Mouse (Mus musculus): ENCODE results near the gene Aqp9.

DNA sequence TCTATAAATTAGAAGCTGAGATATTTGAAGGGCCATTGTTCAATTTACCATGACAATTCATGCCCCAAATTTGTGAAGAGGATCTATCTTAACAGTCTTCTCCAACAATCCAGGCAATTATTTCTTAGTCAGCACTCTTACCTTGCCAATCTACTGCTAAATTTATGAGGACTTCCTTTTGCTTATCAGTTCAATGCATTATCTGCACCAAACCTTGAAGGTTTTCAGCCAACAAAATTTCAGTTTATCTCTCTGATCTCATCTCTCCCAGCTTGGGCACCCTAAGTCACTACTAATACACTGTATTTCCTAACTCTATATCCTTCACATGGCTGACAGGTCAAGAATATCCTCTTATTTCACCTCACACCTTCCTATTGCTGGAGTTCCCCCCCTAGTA is 16.8 kb upstream of the Aqp9 start:
- TF ChIP-seq CTCF (conservative IDR thresholded peaks at IDR 0.05; ENCODE audit: low read length): no peak
- TF ChIP-seq POU5F1 (IDR thresholded peaks at IDR 0.05; ENCODE audit: borderline replicate concordance, low read length): no peak
- no peak for TF ChIP-seq NANOG (IDR thresholded peaks at IDR 0.05; ENCODE audit: borderline replicate concordance, low read length)
